Mouse (Mus musculus) cortical plate, adult 2 months (tissue): ENCODE measurements around the gene Nr2e3.

Experiments used
- CTCF ChIP-seq: fragments of 200-500 bp; IDR thresholded peaks from 2 replicates; pipeline ENCODE4 v1.5.1; 2011; ENCODE audit warnings: mild to moderate bottlenecking, control low read depth, low read length; ENCODE audit not compliant: insufficient read depth; ENCODE audit errors: extremely low read depth
- POLR2A ChIP-seq: fragments of 200-500 bp; IDR thresholded peaks from 2 replicates; pipeline ENCODE4 v1.6.1; 2011; ENCODE audit warnings: mild to moderate bottlenecking, low read length, control low read depth; ENCODE audit not compliant: insufficient read depth; ENCODE audit errors: extremely low read depth

DNA sequence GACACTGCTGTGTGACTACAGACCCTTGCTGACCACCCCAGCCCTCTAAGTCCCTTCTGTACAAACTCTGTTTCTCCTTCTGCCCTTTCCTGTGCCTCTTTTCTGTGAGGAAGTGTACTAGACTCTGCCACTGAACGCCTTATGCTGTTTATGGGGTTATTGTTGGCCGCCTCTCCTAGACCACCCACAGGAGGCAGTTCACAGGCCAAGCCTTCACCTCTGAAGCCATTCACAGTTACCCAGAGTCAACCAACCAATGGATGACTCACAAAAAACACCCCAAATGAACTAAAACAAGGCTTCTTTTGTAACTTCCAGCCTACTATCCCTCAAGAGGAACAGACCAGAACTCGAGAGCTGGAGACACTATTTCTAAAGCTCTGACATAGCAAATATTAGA, 41.0 kb upstream of the Nr2e3 start:
- no peak for TF ChIP-seq CTCF
- no peak for TF ChIP-seq POLR2A
